Mouse (Mus musculus) embryonic facial prominence, embryonic 12.5 days (tissue): ENCODE data around the gene Uvrag. TPM values are rescaled to one million over a fixed set of nuclear protein-coding genes. Genes with fewer than 3 reads are reported as not detected.
A peak's percentile ranks its signal among the peaks of the same experiment; 100 is the strongest.

Experiments
- ATAC-seq: fragments of 200-750 bp; cut with Nextera tagmentation; 2 replicates; pipeline ENCODE4 v1.8.0; 2017; ENCODE audit not compliant: insufficient number of reproducible peaks, insufficient read depth, low FRiP score, low TSS enrichment
- H3K27ac ChIP-seq: fragments of 300-500 bp; sonication (generic); 2 replicates; pipeline ENCODE4 v1.5.1; 2016; ENCODE audit warnings: mild to moderate bottlenecking
- H3K27me3 ChIP-seq: fragments of 300-500 bp; sonication (generic); 2 replicates; pipeline ENCODE4 v1.6.1; 2016; ENCODE audit warnings: mild to moderate bottlenecking, moderate library complexity
- H3K36me3 ChIP-seq: fragments of 300-500 bp; sonication (generic); 2 replicates; pipeline ENCODE4 v1.6.1; 2016; ENCODE audit warnings: mild to moderate bottlenecking
- H3K4me1 ChIP-seq: fragments of 300-500 bp; sonication (generic); 2 replicates; pipeline ENCODE4 v1.6.1; 2016
- H3K4me2 ChIP-seq: fragments of 300-500 bp; sonication (generic); replicated peaks from 2 replicates; pipeline ENCODE4 v1.6.1; 2016; ENCODE audit warnings: mild to moderate bottlenecking, moderate library complexity
- H3K4me3 ChIP-seq: fragments of 300-500 bp; sonication (generic); 2 replicates; pipeline ENCODE4 v1.5.1; 2016; ENCODE audit warnings: mild to moderate bottlenecking
- H3K9ac ChIP-seq: fragments of 300-500 bp; sonication (generic); 2 replicates; pipeline ENCODE4 v1.6.1; 2016; ENCODE audit warnings: mild to moderate bottlenecking, moderate library complexity
- H3K9me3 ChIP-seq: fragments of 300-500 bp; sonication (generic); 2 replicates; pipeline ENCODE4 v1.6.1; 2016; ENCODE audit warnings: mild to moderate bottlenecking, moderate library complexity
- WGBS: fragments of 180-500 bp; shearing (Covaris S2); methylation state at CpG from one replicate; pipeline ENCODE4 v1.1.7; 2016; 5-methylcytosine and 5-hydroxymethylcytosine counted together
- polyA plus RNA-seq: library from polyadenylated mRNA; unstranded; fragments of >200 nt; fragmentation: Nextera tagmentation; extraction: Ambion mirVana; gene quantifications from 2 replicates; pipeline ENCODE4 v1.2.1, GENCODE M21; 2016

Gene Uvrag
- polyA plus RNA-seq, 1 experiment from 2014 or later: 20.2 TPM

- WGBS: 87% methylated on average over 16 of the region's 16 CpGs
- H3K27me3 ChIP-seq: no peaks in the 10 kb centered on the region
- H3K36me3 ChIP-seq: no peaks in the 10 kb centered on the region; the same call in 1 of the 2 replicates
- no peaks in the 10 kb centered on the region for H3K9me3 ChIP-seq
- H3K9ac ChIP-seq: no peak overlapping the region
- no peaks in the 10 kb centered on the region; the same call in 1 of the 2 replicates for H3K4me1 ChIP-seq
- H3K4me3 ChIP-seq: no peak overlapping the region
- no peak for ATAC-seq
- no peak overlapping the region for H3K27ac ChIP-seq
- no peak overlapping the region for H3K4me2 ChIP-seq
These were observed 26.8 kb downstream of the Uvrag start for GRCm38 (mm10) chr7:99114006-99114726.

GRCm38 (mm10) chr7:99107566-99107965, 33.4 kb downstream of the Uvrag start:
- WGBS: 37% methylated on average over 3 of the region's 3 CpGs
- no peaks in the 10 kb centered on the region for H3K27me3 ChIP-seq

GRCm38 (mm10) chr7:99106714-99107270, 34.1 kb downstream of the Uvrag start:
- H3K9me3 ChIP-seq: no peaks in the 10 kb centered on the region
- H3K4me2 ChIP-seq: no peak overlapping the region
- ATAC-seq: no peak
- H3K36me3 ChIP-seq: no peaks in the 10 kb centered on the region
- H3K4me1 ChIP-seq: peaks cover 20% of the 10 kb centered on the region
- H3K9ac ChIP-seq: no peak overlapping the region
- H3K27me3 ChIP-seq: no peaks in the 10 kb centered on the region
- no peak overlapping the region for H3K27ac ChIP-seq
- no peak overlapping the region for H3K4me3 ChIP-seq
- WGBS: 40% methylated on average over 4 of the region's 4 CpGs

More at GRCm38 (mm10) chr7:99107566-99107965, 33.4 kb downstream of the Uvrag start:
- ATAC-seq: no peak
- H3K4me3 ChIP-seq: no peak overlapping the region
- H3K9ac ChIP-seq: no peak overlapping the region
- H3K4me1 ChIP-seq: peaks cover 12% of the 10 kb centered on the region
- H3K27ac ChIP-seq: no peak overlapping the region
- no peak overlapping the region for H3K4me2 ChIP-seq
- no peaks in the 10 kb centered on the region for H3K36me3 ChIP-seq
- H3K9me3 ChIP-seq: no peaks in the 10 kb centered on the region

GRCm38 (mm10) chr7:99101767-99102593, 39.0 kb downstream of the Uvrag start:
- 31% methylated on average over 11 of the region's 11 CpGs for WGBS
- Histone ChIP-seq H3K36me3 (peaks cover 8% of the 10 kb centered on the region; the same call in 1 of the 2 replicates), H3K27me3 (no peaks in the 10 kb centered on the region), H3K4me1 (peaks cover 27% of the 10 kb centered on the region), H3K4me2 (no peak overlapping the region), H3K9me3 (no peaks in the 10 kb centered on the region), H3K27ac (peak overlapping the region; percentile 57; the same call in 1 of the 2 replicates), H3K9ac (peak overlapping the region; percentile 4; the same call in 1 of the 2 replicates), H3K4me3 (no peak overlapping the region)
- ATAC-seq: no peak

- 50% methylated on average over 2 of the region's 2 CpGs for WGBS
- H3K36me3 ChIP-seq: peaks cover 14% of the 10 kb centered on the region
- no peak overlapping the region for H3K9ac ChIP-seq
- H3K4me1 ChIP-seq: peaks cover 22% of the 10 kb centered on the region
- ATAC-seq: no peak
- no peak overlapping the region for H3K4me3 ChIP-seq
- no peak overlapping the region for H3K27ac ChIP-seq
- H3K4me2 ChIP-seq: no peak overlapping the region
- no peaks in the 10 kb centered on the region for H3K9me3 ChIP-seq
- no peaks in the 10 kb centered on the region for H3K27me3 ChIP-seq
These were observed 39.9 kb downstream of the Uvrag start for GRCm38 (mm10) chr7:99101076-99101475.

- WGBS: 81% methylated on average over 8 of the region's 8 CpGs
- Histone ChIP-seq H3K9ac (no peak overlapping the region), H3K9me3 (no peaks in the 10 kb centered on the region), H3K27me3 (no peaks in the 10 kb centered on the region), H3K27ac (no peak overlapping the region), H3K4me1 (peaks cover 22% of the 10 kb centered on the region), H3K4me2 (no peak overlapping the region), H3K36me3 (peaks cover 14% of the 10 kb centered on the region), H3K4me3 (no peak overlapping the region)
- no peak for ATAC-seq
These were observed 40.4 kb downstream of the Uvrag start for GRCm38 (mm10) chr7:99100573-99100972.

- H3K36me3 ChIP-seq: peaks cover 14% of the 10 kb centered on the region
- peaks cover 22% of the 10 kb centered on the region for H3K4me1 ChIP-seq
- no peaks in the 10 kb centered on the region for H3K27me3 ChIP-seq
- ATAC-seq: no peak
- H3K4me2 ChIP-seq: no peak overlapping the region
- no peaks in the 10 kb centered on the region for H3K9me3 ChIP-seq
- no peak overlapping the region for H3K4me3 ChIP-seq
- no peak overlapping the region for H3K27ac ChIP-seq
- WGBS: 81% methylated on average over 9 of the region's 9 CpGs
- no peak overlapping the region for H3K9ac ChIP-seq
These were observed 40.9 kb downstream of the Uvrag start for GRCm38 (mm10) chr7:99100087-99100486.

- peaks cover 18% of the 10 kb centered on the region for H3K36me3 ChIP-seq
- peaks cover 22% of the 10 kb centered on the region for H3K4me1 ChIP-seq
- H3K27me3 ChIP-seq: no peaks in the 10 kb centered on the region
- no peaks in the 10 kb centered on the region for H3K9me3 ChIP-seq
- H3K27ac ChIP-seq: no peak overlapping the region
- H3K4me3 ChIP-seq: no peak overlapping the region
- no peak overlapping the region for H3K4me2 ChIP-seq
- H3K9ac ChIP-seq: no peak overlapping the region
- ATAC-seq: no peak
- 87% methylated on average over 7 of the region's 7 CpGs for WGBS
These were observed 43.2 kb downstream of the Uvrag start for GRCm38 (mm10) chr7:99097781-99098180.

- 91% methylated on average over 2 of the region's 2 CpGs for WGBS
- Histone ChIP-seq H3K36me3 (peaks cover 18% of the 10 kb centered on the region), H3K27me3 (no peaks in the 10 kb centered on the region), H3K4me1 (peaks cover 15% of the 10 kb centered on the region), H3K27ac (no peak overlapping the region), H3K4me2 (no peak overlapping the region), H3K9ac (no peak overlapping the region), H3K4me3 (no peak overlapping the region), H3K9me3 (no peaks in the 10 kb centered on the region)
- no peak for ATAC-seq
These were observed 43.8 kb downstream of the Uvrag start for GRCm38 (mm10) chr7:99097128-99097527.

GRCm38 (mm10) chr7:99095191-99095590, 45.8 kb downstream of the Uvrag start:
- Histone ChIP-seq H3K27me3 (no peaks in the 10 kb centered on the region), H3K4me2 (no peak overlapping the region), H3K36me3 (peaks cover 18% of the 10 kb centered on the region), H3K9me3 (no peaks in the 10 kb centered on the region), H3K4me3 (no peak overlapping the region), H3K27ac (no peak overlapping the region), H3K4me1 (0 out of 2 replicates have a peak, but pooled peaks cover 1% of the 10 kb centered on the region), H3K9ac (no peak overlapping the region)
- 66% methylated on average over 4 of the region's 4 CpGs for WGBS
- no peak for ATAC-seq

GRCm38 (mm10) chr7:99094336-99094735, 46.6 kb downstream of the Uvrag start:
- H3K27ac ChIP-seq: no peak overlapping the region
- no peaks in the 10 kb centered on the region for H3K9me3 ChIP-seq
- peaks cover 18% of the 10 kb centered on the region for H3K36me3 ChIP-seq
- H3K9ac ChIP-seq: no peak overlapping the region
- ATAC-seq: no peak
- 90% methylated on average over 3 of the region's 3 CpGs for WGBS
- no peak overlapping the region for H3K4me2 ChIP-seq
- H3K27me3 ChIP-seq: no peaks in the 10 kb centered on the region
- H3K4me1 ChIP-seq: no peaks in the 10 kb centered on the region
- H3K4me3 ChIP-seq: no peak overlapping the region
